In the genomic region with DNA sequence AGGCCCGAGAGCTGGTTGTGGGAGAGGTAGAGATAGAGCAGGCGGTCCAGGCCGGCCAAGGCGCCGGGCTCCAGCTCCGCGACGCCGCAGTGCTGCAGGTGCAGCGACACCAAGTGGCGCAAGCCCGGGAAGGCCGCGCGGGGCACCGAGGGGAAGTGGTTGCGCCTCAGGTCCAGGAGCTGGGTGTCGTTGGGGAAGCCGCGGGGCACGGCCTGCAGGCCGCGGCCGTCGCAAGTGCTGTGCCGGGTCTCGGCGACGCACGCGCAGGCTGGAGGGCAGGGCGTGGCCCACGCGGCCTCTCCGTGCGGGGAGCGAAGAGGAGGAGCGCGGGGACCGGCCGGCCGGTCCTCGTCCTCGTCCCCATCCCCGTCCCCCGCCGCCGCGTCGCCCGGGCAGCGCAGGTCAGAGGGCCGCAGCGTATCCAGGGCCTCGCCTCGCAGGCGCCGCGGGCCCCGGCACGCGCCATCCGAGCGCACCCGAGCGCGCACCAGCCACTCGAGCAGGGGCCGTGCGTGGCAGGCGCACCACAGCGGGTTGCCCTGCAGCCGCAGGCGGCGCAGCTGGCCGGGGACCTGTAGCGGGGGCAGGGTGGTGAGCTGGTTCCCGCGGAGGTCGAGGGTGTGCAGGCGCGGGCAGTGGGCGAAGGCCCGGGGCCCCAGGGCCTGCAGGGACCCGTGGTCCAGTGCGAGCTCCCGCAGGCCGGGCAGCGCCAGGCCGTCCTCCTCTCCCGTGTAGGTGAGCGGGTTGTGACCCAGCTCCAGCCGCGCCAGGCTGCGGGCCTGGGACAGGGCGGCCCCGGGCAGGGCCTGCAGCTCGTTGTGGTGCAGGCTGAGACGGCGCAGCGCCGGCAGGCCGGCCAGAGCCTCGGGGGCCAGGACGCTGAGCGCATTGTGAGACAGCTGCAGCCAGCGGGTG, we compare ENCODE assay signal across 8 mouse cellular contexts. TPM values are rescaled to one million over a fixed set of nuclear protein-coding genes. Genes with fewer than 3 reads are reported as not detected.
DNase-seq lines count a peak whose midpoint lies in the region; ATAC-seq lines count a peak whose summit lies in the region.

No protein-coding gene starts in this region.

- H3K9ac ChIP-seq in forebrain, embryonic 11.5 days (ENCODE audit: low read length), result peak overlapping the region; percentile 72
- H3K9ac ChIP-seq in heart, embryonic 16.5 days (ENCODE audit: low read length), result peak overlapping the region; percentile 84
- peak overlapping the region; percentile 55 for H3K9ac ChIP-seq in liver, embryonic 16.5 days (ENCODE audit: low read depth, low read length)
- H3K9ac ChIP-seq in neural tube, embryonic 13.5 days, result peak overlapping the region; percentile 79

- no peak overlapping the region for H3K27ac ChIP-seq in brown adipose tissue, adult 24 weeks (replicated peaks; ENCODE audit: low read depth, low read length)
- no peak overlapping the region for H3K27ac ChIP-seq in forebrain, embryonic 11.5 days (ENCODE audit: low read depth, low read length)
- H3K27ac ChIP-seq in heart, embryonic 16.5 days (ENCODE audit: low read length), result no peak overlapping the region
- H3K27ac ChIP-seq in liver, embryonic 16.5 days (ENCODE audit: low read length), result no peak overlapping the region
- 0 out of 2 replicates have a peak overlapping the region, but pooled peaks have one; percentile 9 for H3K27ac ChIP-seq in neural tube, embryonic 13.5 days (replicated peaks)

- H3K4me2 ChIP-seq in forebrain, embryonic 11.5 days (ENCODE audit: low read depth, low read length, severe bottlenecking), result peak overlapping the region; percentile 97
- H3K4me2 ChIP-seq in heart, embryonic 16.5 days (ENCODE audit: low read depth, low read length), result peak overlapping the region; percentile 99
- peak overlapping the region; percentile 76 for H3K4me2 ChIP-seq in liver, embryonic 16.5 days (ENCODE audit: low read depth, low read length)
- H3K4me2 ChIP-seq in neural tube, embryonic 13.5 days, result peak overlapping the region; percentile 85

- peaks cover 35% of the 10 kb centered on the region for H3K27me3 ChIP-seq in forebrain, embryonic 11.5 days (ENCODE audit: control insufficient read depth, insufficient read depth, low read length)
- H3K27me3 ChIP-seq in heart, embryonic 16.5 days (ENCODE audit: control insufficient read depth, insufficient read depth, low read length), result peaks cover 37% of the 10 kb centered on the region
- H3K27me3 ChIP-seq in liver, embryonic 16.5 days (ENCODE audit: control insufficient read depth, insufficient read depth, low read depth, low read length), result peaks cover 38% of the 10 kb centered on the region
- H3K27me3 ChIP-seq in neural tube, embryonic 13.5 days, result peaks cover 57% of the 10 kb centered on the region

- 0 out of 2 replicates have a peak, but pooled peaks cover 2% of the 10 kb centered on the region for H3K4me1 ChIP-seq in brown adipose tissue, adult 24 weeks (ENCODE audit: control insufficient read depth, insufficient read depth, insufficient read length, low read length)
- H3K4me1 ChIP-seq in forebrain, embryonic 11.5 days (replicated peaks; ENCODE audit: control insufficient read depth, insufficient read depth, low read length), result peaks cover 10% of the 10 kb centered on the region; the same call in 1 of the 2 replicates
- peaks cover 10% of the 10 kb centered on the region for H3K4me1 ChIP-seq in heart, embryonic 16.5 days (ENCODE audit: control insufficient read depth, insufficient read depth, low read length)
- peaks cover 7% of the 10 kb centered on the region; the same call in 1 of the 2 replicates for H3K4me1 ChIP-seq in liver, embryonic 16.5 days (ENCODE audit: control insufficient read depth, low read depth, low read length)
- H3K4me1 ChIP-seq in neural tube, embryonic 13.5 days (replicated peaks), result peaks cover 25% of the 10 kb centered on the region

- ATAC-seq in forebrain, embryonic 11.5 days (replicated peaks; ENCODE audit: low FRiP score), result peak; percentile 85
- ATAC-seq in heart, embryonic 16.5 days (replicated peaks; ENCODE audit: extremely low read depth, insufficient read depth, low FRiP score), result peak; percentile 85
- peak; percentile 71 for ATAC-seq in liver, embryonic 16.5 days (ENCODE audit: low read depth)
- peak; percentile 84 for ATAC-seq in neural tube, embryonic 13.5 days (ENCODE audit: low read depth)

- no peaks in the 10 kb centered on the region for H3K9me3 ChIP-seq in forebrain, embryonic 11.5 days (ENCODE audit: control insufficient read depth, low read length)
- H3K9me3 ChIP-seq in heart, embryonic 16.5 days (replicated peaks; ENCODE audit: control insufficient read depth, low read length), result no peaks in the 10 kb centered on the region
- H3K9me3 ChIP-seq in liver, embryonic 16.5 days (replicated peaks; ENCODE audit: control insufficient read depth, low read length), result no peaks in the 10 kb centered on the region
- H3K9me3 ChIP-seq in neural tube, embryonic 13.5 days, result no peaks in the 10 kb centered on the region

- H3K4me3 ChIP-seq in brown adipose tissue, adult 24 weeks (ENCODE audit: insufficient read depth, low read depth, low read length), result peak overlapping the region; percentile 62
- peak overlapping the region; percentile 49 for H3K4me3 ChIP-seq in forebrain, embryonic 11.5 days (ENCODE audit: low read depth, low read length)
- H3K4me3 ChIP-seq in heart, embryonic 16.5 days (ENCODE audit: low read length), result peak overlapping the region; percentile 67
- peak overlapping the region; percentile 56 for H3K4me3 ChIP-seq in liver, embryonic 16.5 days (ENCODE audit: low read depth, low read length)
- peak overlapping the region; percentile 53 for H3K4me3 ChIP-seq in neural tube, embryonic 13.5 days

- H3K36me3 ChIP-seq in forebrain, embryonic 11.5 days (ENCODE audit: control insufficient read depth, insufficient read depth, low read length), result no peaks in the 10 kb centered on the region
- no peaks in the 10 kb centered on the region for H3K36me3 ChIP-seq in heart, embryonic 16.5 days (ENCODE audit: control insufficient read depth, insufficient read depth)
- no peaks in the 10 kb centered on the region for H3K36me3 ChIP-seq in liver, embryonic 16.5 days (ENCODE audit: control insufficient read depth, insufficient read depth)
- no peaks in the 10 kb centered on the region for H3K36me3 ChIP-seq in neural tube, embryonic 13.5 days

- WGBS in forebrain, embryonic 11.5 days, result under 1% methylated on average over 105 of the region's 107 CpGs
- WGBS in heart, embryonic 16.5 days, result under 1% methylated on average over 103 of the region's 107 CpGs
- WGBS in liver, embryonic 16.5 days (ENCODE audit: insufficient replicate concordance), result 1% methylated on average over 89 of the region's 107 CpGs
- WGBS in neural tube, embryonic 13.5 days, result under 1% methylated on average over 103 of the region's 107 CpGs

- DNase-seq in CD8-positive naive resting alpha-beta T cell, adult 2 months (ENCODE audit: low read depth in 2 of 2, low spot score in 2 of 2), result peak; percentile 40 to 51
- peak; percentile 93 for DNase-seq in forebrain, embryonic 11.5 days (ENCODE audit: low spot score)
- peak; percentile 84 to 92 for DNase-seq in kidney, postnatal 25 days
- DNase-seq in telencephalon, adult 2 months (ENCODE audit: low read depth, low spot score), result peak; percentile 42

RNA-seq across cellular contexts. Expression of a gene that starts 2.9 kb away (rescaled TPM):
- polyA plus RNA-seq in brown adipose tissue, adult 24 weeks (2012; ENCODE audit: insufficient read depth, insufficient read length, missing spikeins), result 3.3 and 6.2 TPM in 2 replicates
- polyA plus RNA-seq in forebrain, embryonic 11.5 days (2014; fragmentation: Nextera tagmentation; extraction: Ambion mirVana), result 3.3 and 4.0 TPM in 2 replicates
- 1.2 and 1.7 TPM in 2 replicates for polyA plus RNA-seq in heart, embryonic 16.5 days (2015; fragmentation: Nextera tagmentation; extraction: Ambion mirVana)
- polyA plus RNA-seq in liver, embryonic 16.5 days (2015; fragmentation: Nextera tagmentation; extraction: Ambion mirVana), result 0.44 and 0.52 TPM in 2 replicates
- polyA plus RNA-seq in neural tube, embryonic 13.5 days (2015; fragmentation: Nextera tagmentation; extraction: Ambion mirVana), result 12.3 and 13.8 TPM in 2 replicates

RNA-seq across cellular contexts. Expression of a gene that starts 30.5 kb away (rescaled TPM):
- polyA plus RNA-seq in brown adipose tissue, adult 24 weeks (2012; ENCODE audit: insufficient read depth, insufficient read length, missing spikeins), result 6.4 and 7.0 TPM in 2 replicates
- 39.3 and 43.6 TPM in 2 replicates for polyA plus RNA-seq in forebrain, embryonic 11.5 days (2014; fragmentation: Nextera tagmentation; extraction: Ambion mirVana)
- polyA plus RNA-seq in heart, embryonic 16.5 days (2015; fragmentation: Nextera tagmentation; extraction: Ambion mirVana), result 16.9 and 17.4 TPM in 2 replicates
- 11.5 and 12.5 TPM in 2 replicates for polyA plus RNA-seq in liver, embryonic 16.5 days (2015; fragmentation: Nextera tagmentation; extraction: Ambion mirVana)
- polyA plus RNA-seq in neural tube, embryonic 13.5 days (2015; fragmentation: Nextera tagmentation; extraction: Ambion mirVana), result 23.1 and 27.0 TPM in 2 replicates

RNA-seq across cellular contexts. Expression of a gene that starts 50.6 kb away (rescaled TPM):
- polyA plus RNA-seq in brown adipose tissue, adult 24 weeks (2012; ENCODE audit: insufficient read depth, insufficient read length, missing spikeins), result 25.1 and 32.4 TPM in 2 replicates
- 50.1 and 57.6 TPM in 2 replicates for polyA plus RNA-seq in forebrain, embryonic 11.5 days (2014; fragmentation: Nextera tagmentation; extraction: Ambion mirVana)
- polyA plus RNA-seq in heart, embryonic 16.5 days (2015; fragmentation: Nextera tagmentation; extraction: Ambion mirVana), result 18.0 and 19.2 TPM in 2 replicates
- polyA plus RNA-seq in liver, embryonic 16.5 days (2015; fragmentation: Nextera tagmentation; extraction: Ambion mirVana), result 4.1 and 4.6 TPM in 2 replicates
- 43.9 and 47.6 TPM in 2 replicates for polyA plus RNA-seq in neural tube, embryonic 13.5 days (2015; fragmentation: Nextera tagmentation; extraction: Ambion mirVana)

RNA-seq across cellular contexts. Expression of a gene that starts 51.1 kb away (rescaled TPM):
- polyA plus RNA-seq in brown adipose tissue, adult 24 weeks (2012; ENCODE audit: insufficient read depth, insufficient read length, missing spikeins), result 15.0 and 18.8 TPM in 2 replicates
- polyA plus RNA-seq in forebrain, embryonic 11.5 days (2014; fragmentation: Nextera tagmentation; extraction: Ambion mirVana), result 172 and 188 TPM in 2 replicates
- 75.9 and 83.6 TPM in 2 replicates for polyA plus RNA-seq in heart, embryonic 16.5 days (2015; fragmentation: Nextera tagmentation; extraction: Ambion mirVana)
- 63.6 and 67.3 TPM in 2 replicates for polyA plus RNA-seq in liver, embryonic 16.5 days (2015; fragmentation: Nextera tagmentation; extraction: Ambion mirVana)
- polyA plus RNA-seq in neural tube, embryonic 13.5 days (2015; fragmentation: Nextera tagmentation; extraction: Ambion mirVana), result 114 and 115 TPM in 2 replicates

Comparison
In these comparisons a context has a peak if more than half of its experiments do, and no peak if none do; other contexts are left out.
1. DNase-seq: peak in every context shown above with its lines; median percentile 93 in forebrain, embryonic 11.5 days; 88 in kidney, postnatal 25 days; 46 in CD8-positive naive resting alpha-beta T cell, adult 2 months; 42 in telencephalon, adult 2 months.